Mouse (Mus musculus) heart, embryonic 15.5 days (tissue): ENCODE results near the gene Gtf2i. TPM values are rescaled to one million over a fixed set of nuclear protein-coding genes. Genes with fewer than 3 reads are reported as not detected.
"Not testable (repeated sequence)": the region's sequence is repeated elsewhere in the genome, so short reads cannot be mapped to it uniquely, and the experiment has no call there.

ENCODE experiments used
- ATAC-seq: fragments of 200-750 bp; cut with Nextera tagmentation; replicated peaks from 2 replicates; pipeline ENCODE4 v1.8.0; 2017; ENCODE audit warnings: low read depth, moderate TSS enrichment; ENCODE audit not compliant: insufficient number of reproducible peaks, insufficient read depth, low FRiP score
- H3K27ac ChIP-seq: fragments of 300-500 bp; sonication (generic); 2 replicates; pipeline ENCODE4 v1.5.1; 2015; ENCODE audit warnings: mild to moderate bottlenecking, inconsistent platforms
- H3K27me3 ChIP-seq: fragments of 300-500 bp; sonication (generic); 2 replicates; pipeline ENCODE4 v1.6.1; 2015; ENCODE audit warnings: inconsistent platforms
- H3K36me3 ChIP-seq: fragments of 300-500 bp; sonication (generic); 2 replicates; pipeline ENCODE4 v1.6.1; 2015; ENCODE audit warnings: mild to moderate bottlenecking, inconsistent platforms
- H3K4me1 ChIP-seq: fragments of 300-500 bp; sonication (generic); replicated peaks from 2 replicates; pipeline ENCODE4 v1.6.1; 2015; ENCODE audit warnings: inconsistent platforms
- H3K4me2 ChIP-seq: fragments of 300-500 bp; sonication (generic); 2 replicates; pipeline ENCODE4 v1.6.1; 2015; ENCODE audit warnings: inconsistent platforms, mild to moderate bottlenecking, moderate library complexity
- H3K4me3 ChIP-seq: fragments of 300-500 bp; sonication (generic); 2 replicates; pipeline ENCODE4 v1.5.1; 2015; ENCODE audit warnings: mild to moderate bottlenecking, inconsistent platforms
- H3K9ac ChIP-seq: fragments of 300-500 bp; sonication (generic); 2 replicates; pipeline ENCODE4 v1.6.1; 2015; ENCODE audit warnings: mild to moderate bottlenecking, inconsistent platforms
- H3K9me3 ChIP-seq: fragments of 300-500 bp; sonication (generic); replicated peaks from 2 replicates; pipeline ENCODE4 v1.6.1; 2016; ENCODE audit warnings: inconsistent platforms
- WGBS: fragments of 180-500 bp; shearing (Covaris S2); methylation state at CpG from one replicate; pipeline ENCODE4 v1.1.7; 2015; ENCODE audit warnings: mixed read lengths; 5-methylcytosine and 5-hydroxymethylcytosine counted together
- polyA plus RNA-seq: library from polyadenylated mRNA; unstranded; fragments of >200 nt; fragmentation: Nextera tagmentation; extraction: Ambion mirVana; gene quantifications from 2 replicates; pipeline ENCODE4 v1.2.1, GENCODE M21; 2015

Gene Gtf2i
- polyA plus RNA-seq, 1 experiment from 2014 or later = 121 TPM

GRCm38 (mm10) chr5:134341721-134342120 lies 27.2 kb upstream of the Gtf2i start:
- no peak for ATAC-seq
- 88% methylated on average over 5 of the region's 5 CpGs for WGBS
- no peak overlapping the region for H3K4me3 ChIP-seq
- no peak overlapping the region for H3K4me2 ChIP-seq
- H3K9me3 ChIP-seq = no peaks in the 10 kb centered on the region
- no peak overlapping the region for H3K9ac ChIP-seq
- 0 out of 2 replicates have a peak, but pooled peaks cover 3% of the 10 kb centered on the region for H3K4me1 ChIP-seq
- no peaks in the 10 kb centered on the region for H3K36me3 ChIP-seq
- no peaks in the 10 kb centered on the region for H3K27me3 ChIP-seq
- H3K27ac ChIP-seq = no peak overlapping the region

GRCm38 (mm10) chr5:134341321-134341720 lies 26.8 kb upstream of the Gtf2i start:
- Histone ChIP-seq H3K27ac (no peak overlapping the region), H3K4me1 (0 out of 2 replicates have a peak, but pooled peaks cover 3% of the 10 kb centered on the region), H3K4me3 (no peak overlapping the region), H3K27me3 (no peaks in the 10 kb centered on the region), H3K9me3 (no peaks in the 10 kb centered on the region), H3K9ac (no peak overlapping the region), H3K4me2 (no peak overlapping the region), H3K36me3 (no peaks in the 10 kb centered on the region)
- WGBS = 63% methylated on average over 10 of the region's 10 CpGs
- no peak for ATAC-seq

- no peak for ATAC-seq
- no peak overlapping the region for H3K4me2 ChIP-seq
- H3K27me3 ChIP-seq = no peaks in the 10 kb centered on the region
- 37% methylated on average over 6 of the region's 6 CpGs for WGBS
- H3K4me3 ChIP-seq = no peak overlapping the region
- no peaks in the 10 kb centered on the region for H3K9me3 ChIP-seq
- H3K9ac ChIP-seq = no peak overlapping the region
- H3K36me3 ChIP-seq = no peaks in the 10 kb centered on the region
- H3K4me1 ChIP-seq = 0 out of 2 replicates have a peak, but pooled peaks cover 3% of the 10 kb centered on the region
- no peak overlapping the region for H3K27ac ChIP-seq
Measured at GRCm38 (mm10) chr5:134340101-134340522, 25.6 kb upstream of the Gtf2i start.

- H3K9ac ChIP-seq, H3K36me3 ChIP-seq, H3K4me1 ChIP-seq, H3K4me3 ChIP-seq, H3K4me2 ChIP-seq, H3K9me3 ChIP-seq, H3K27me3 ChIP-seq, ATAC-seq, H3K27ac ChIP-seq: not testable (repeated sequence)
- 60% methylated on average over 2 of the region's 2 CpGs for WGBS
Measured at GRCm38 (mm10) chr5:134337012-134337411, 22.5 kb upstream of the Gtf2i start.

GRCm38 (mm10) chr5:134332743-134333142 lies 18.2 kb upstream of the Gtf2i start:
- Histone ChIP-seq H3K9me3 (no peaks in the 10 kb centered on the region), H3K4me3 (no peak overlapping the region), H3K27ac (0 out of 2 replicates have a peak overlapping the region, but pooled peaks have one; percentile 25), H3K27me3 (no peaks in the 10 kb centered on the region), H3K4me2 (no peak overlapping the region), H3K4me1 (no peaks in the 10 kb centered on the region), H3K36me3 (no peaks in the 10 kb centered on the region), H3K9ac (no peak overlapping the region)
- ATAC-seq = no peak
- WGBS = 69% methylated on average over 8 of the region's 8 CpGs

GRCm38 (mm10) chr5:134330082-134330481 lies 15.5 kb upstream of the Gtf2i start:
- no peaks in the 10 kb centered on the region for H3K9me3 ChIP-seq
- H3K36me3 ChIP-seq = no peaks in the 10 kb centered on the region
- H3K4me3 ChIP-seq = no peak overlapping the region
- no peak overlapping the region for H3K4me2 ChIP-seq
- H3K27ac ChIP-seq = no peak overlapping the region
- H3K27me3 ChIP-seq = no peaks in the 10 kb centered on the region
- 84% methylated on average over 2 of the region's 2 CpGs for WGBS
- ATAC-seq = no peak
- H3K9ac ChIP-seq = no peak overlapping the region
- H3K4me1 ChIP-seq = peaks cover 8% of the 10 kb centered on the region; the same call in 1 of the 2 replicates

- no peak for ATAC-seq
- H3K36me3 ChIP-seq = no peaks in the 10 kb centered on the region
- H3K9me3 ChIP-seq = no peaks in the 10 kb centered on the region
- H3K27ac ChIP-seq = no peak overlapping the region
- WGBS = 58% methylated on average over 4 of the region's 4 CpGs
- H3K9ac ChIP-seq = no peak overlapping the region
- H3K4me1 ChIP-seq = peaks cover 8% of the 10 kb centered on the region; the same call in 1 of the 2 replicates
- H3K4me3 ChIP-seq = no peak overlapping the region
- H3K27me3 ChIP-seq = no peaks in the 10 kb centered on the region
- no peak overlapping the region for H3K4me2 ChIP-seq
Measured at GRCm38 (mm10) chr5:134329311-134329710, 14.8 kb upstream of the Gtf2i start.

- 52% methylated on average over 6 of the region's 6 CpGs for WGBS
- H3K4me3 ChIP-seq = no peak overlapping the region
Measured at GRCm38 (mm10) chr5:134328482-134329001, 14.0 kb upstream of the Gtf2i start.

GRCm38 (mm10) chr5:134325856-134326566 lies 11.5 kb upstream of the Gtf2i start:
- Histone ChIP-seq H3K9me3 (no peaks in the 10 kb centered on the region), H3K27me3 (no peaks in the 10 kb centered on the region), H3K4me3 (no peak overlapping the region), H3K27ac (peak overlapping the region; percentile 27; the same call in 1 of the 2 replicates), H3K4me1 (peaks cover 18% of the 10 kb centered on the region), H3K9ac (no peak overlapping the region), H3K4me2 (no peak overlapping the region), H3K36me3 (no peaks in the 10 kb centered on the region)
- 48% methylated on average over 13 of the region's 13 CpGs for WGBS
- ATAC-seq = no peak; the same call in 1 of the 2 replicates

More at GRCm38 (mm10) chr5:134328482-134329001, 14.0 kb upstream of the Gtf2i start:
- H3K27ac ChIP-seq = no peak overlapping the region
- no peak overlapping the region for H3K4me2 ChIP-seq
- no peaks in the 10 kb centered on the region for H3K36me3 ChIP-seq
- no peak overlapping the region for H3K9ac ChIP-seq
- no peaks in the 10 kb centered on the region for H3K27me3 ChIP-seq
- peaks cover 13% of the 10 kb centered on the region for H3K4me1 ChIP-seq
- no peaks in the 10 kb centered on the region for H3K9me3 ChIP-seq
- ATAC-seq = no peak

GRCm38 (mm10) chr5:134323869-134324268 lies 9.3 kb upstream of the Gtf2i start:
- Histone ChIP-seq H3K4me2 (no peak overlapping the region), H3K4me3 (no peak overlapping the region), H3K27me3 (no peaks in the 10 kb centered on the region), H3K4me1 (peaks cover 18% of the 10 kb centered on the region), H3K9ac (no peak overlapping the region), H3K27ac (0 out of 2 replicates have a peak overlapping the region, but pooled peaks have one; percentile 24), H3K36me3 (no peaks in the 10 kb centered on the region), H3K9me3 (no peaks in the 10 kb centered on the region)
- ATAC-seq = no peak
- WGBS = 26% methylated on average over 2 of the region's 2 CpGs

GRCm38 (mm10) chr5:134323311-134323710 lies 8.8 kb upstream of the Gtf2i start:
- Histone ChIP-seq H3K4me3 (no peak overlapping the region), H3K9me3 (no peaks in the 10 kb centered on the region), H3K36me3 (no peaks in the 10 kb centered on the region), H3K27me3 (no peaks in the 10 kb centered on the region), H3K4me1 (peaks cover 21% of the 10 kb centered on the region), H3K9ac (no peak overlapping the region), H3K4me2 (no peak overlapping the region), H3K27ac (no peak overlapping the region)
- WGBS = 86% methylated on average over 13 of the region's 13 CpGs
- no peak for ATAC-seq

- Histone ChIP-seq H3K4me1 (peaks cover 22% of the 10 kb centered on the region), H3K9ac (no peak overlapping the region), H3K27ac (no peak overlapping the region), H3K4me3 (no peak overlapping the region), H3K27me3 (no peaks in the 10 kb centered on the region), H3K36me3 (no peaks in the 10 kb centered on the region), H3K4me2 (no peak overlapping the region), H3K9me3 (no peaks in the 10 kb centered on the region)
- 83% methylated on average over 13 of the region's 13 CpGs for WGBS
- ATAC-seq = no peak
Measured at GRCm38 (mm10) chr5:134322355-134322754, 7.8 kb upstream of the Gtf2i start.
